In genomic region chr14:24232641-24233633, GRCm38 (mm10) we compare ENCODE assay signal across 8 mouse cellular contexts. TPM values are rescaled to one million over a fixed set of nuclear protein-coding genes. Genes with fewer than 3 reads are reported as not detected.
A peak's percentile ranks its signal among the peaks of the same experiment; 100 is the strongest.
DNase-seq lines count a peak whose midpoint lies in the region; ATAC-seq and TF ChIP-seq lines count a peak whose summit lies in the region.

No protein-coding gene starts in this region.

- H3K4me3 ChIP-seq in kidney, embryonic 14.5 days (ENCODE audit: low read length), result no peak overlapping the region
- no peak overlapping the region for H3K4me3 ChIP-seq in thymus, adult 2 months (ENCODE audit: control insufficient read depth, insufficient read depth, low read length)

- no peaks in the 10 kb centered on the region for H3K27me3 ChIP-seq in kidney, embryonic 14.5 days (ENCODE audit: control insufficient read depth, insufficient read depth, low read length)
- H3K27me3 ChIP-seq in thymus, adult 2 months (ENCODE audit: control insufficient read depth, insufficient read depth, low read length), result no peaks in the 10 kb centered on the region

- no peak overlapping the region for H3K4me2 ChIP-seq in kidney, embryonic 14.5 days (replicated peaks; ENCODE audit: low read depth, low read length)

- no peaks in the 10 kb centered on the region for H3K9me3 ChIP-seq in kidney, embryonic 14.5 days (ENCODE audit: control insufficient read depth, low read length)

- TF ChIP-seq POLR2A in thymus, adult 2 months (IDR thresholded peaks at IDR 0.05; ENCODE audit: control insufficient read depth, extremely low read depth, insufficient read depth, low read length, poor library complexity), result no peak

- ATAC-seq in kidney, embryonic 14.5 days (ENCODE audit: low FRiP score, low TSS enrichment), result no peak
- no peak for ATAC-seq in activated CD4-positive, CD25-positive, alpha-beta regulatory T cell, adult 4 months

- H3K36me3 ChIP-seq in kidney, embryonic 14.5 days (ENCODE audit: control insufficient read depth, insufficient read depth, low read length), result no peaks in the 10 kb centered on the region
- H3K36me3 ChIP-seq in thymus, adult 2 months (ENCODE audit: control insufficient read depth, insufficient read depth, low read length), result no peaks in the 10 kb centered on the region

- DNase-seq in kidney, adult 9 months, result peak; percentile 81
- peak; percentile 32 for DNase-seq in c-Kit-negative CD71-positive TER-119-positive erythroid progenitor cells, embryonic 14.5 days (ENCODE audit: low read depth, low spot score)
- peak; percentile 18 to 45 for DNase-seq in frontal cortex, postnatal 36 days (ENCODE audit: low spot score in 2 of 2)
- peak; percentile 59 to 60 for DNase-seq in layer of hippocampus, postnatal 36 days
- DNase-seq in thymus, adult 2 months, result no peak
- DNase-seq in lung, adult 18-20 months, result no peak

- H3K9ac ChIP-seq in kidney, embryonic 14.5 days (ENCODE audit: low read depth, low read length), result no peak overlapping the region

- H3K27ac ChIP-seq in kidney, embryonic 14.5 days (ENCODE audit: low read depth, low read length), result no peak overlapping the region
- H3K27ac ChIP-seq in thymus, adult 2 months (ENCODE audit: control insufficient read depth, insufficient read depth, low read length), result no peak overlapping the region

- WGBS in kidney, embryonic 14.5 days, result 67% methylated on average over 12 of the region's 12 CpGs
- WGBS in thymus, adult 2 months, result 75% methylated on average over 12 of the region's 12 CpGs

- no peak for TF ChIP-seq CTCF in thymus, adult 2 months (IDR thresholded peaks at IDR 0.05; ENCODE audit: borderline replicate concordance, control insufficient read depth, extremely low read depth, insufficient read depth, low read length, poor library complexity)

- peaks cover 14% of the 10 kb centered on the region; the same call in 1 of the 2 replicates for H3K4me1 ChIP-seq in kidney, embryonic 14.5 days (ENCODE audit: control insufficient read depth, insufficient read depth, low read length)
- H3K4me1 ChIP-seq in thymus, adult 2 months (replicated peaks; ENCODE audit: control insufficient read depth, insufficient read depth, low read length), result no peaks in the 10 kb centered on the region

RNA-seq across cellular contexts. Expression of gene Dlg5, which starts 12.8 kb away (rescaled TPM):
- polyA plus RNA-seq in kidney, embryonic 14.5 days (2014; fragmentation: Nextera tagmentation; extraction: Ambion mirVana), result 24.7 and 26.9 TPM in 2 replicates
- total RNA-seq in layer of hippocampus, postnatal 36 days (2021), result 10 to 100 TPM; 57.8 to 61.7 TPM
- under 1 TPM; 0.29 to 0.52 TPM for polyA plus RNA-seq in activated CD4-positive, CD25-positive, alpha-beta regulatory T cell, adult 4 months (2017; shearing (Covaris generic))
- 7.5 and 8.7 TPM in 2 replicates for polyA plus RNA-seq in thymus, adult 2 months (2012; rRNA removed)

Comparison
In these comparisons a context has a peak if more than half of its experiments do, and no peak if none do; other contexts are left out.
1. DNase-seq: peak in kidney, adult 9 months (single experiment), c-Kit-negative CD71-positive TER-119-positive erythroid progenitor cells, embryonic 14.5 days (single experiment), frontal cortex, postnatal 36 days (2 of 2) and layer of hippocampus, postnatal 36 days (2 of 2); none in thymus, adult 2 months (single experiment) and lung, adult 18-20 months (0 of 2).